ENCODE assay signal across 9 mouse cellular contexts in the genomic region with DNA sequence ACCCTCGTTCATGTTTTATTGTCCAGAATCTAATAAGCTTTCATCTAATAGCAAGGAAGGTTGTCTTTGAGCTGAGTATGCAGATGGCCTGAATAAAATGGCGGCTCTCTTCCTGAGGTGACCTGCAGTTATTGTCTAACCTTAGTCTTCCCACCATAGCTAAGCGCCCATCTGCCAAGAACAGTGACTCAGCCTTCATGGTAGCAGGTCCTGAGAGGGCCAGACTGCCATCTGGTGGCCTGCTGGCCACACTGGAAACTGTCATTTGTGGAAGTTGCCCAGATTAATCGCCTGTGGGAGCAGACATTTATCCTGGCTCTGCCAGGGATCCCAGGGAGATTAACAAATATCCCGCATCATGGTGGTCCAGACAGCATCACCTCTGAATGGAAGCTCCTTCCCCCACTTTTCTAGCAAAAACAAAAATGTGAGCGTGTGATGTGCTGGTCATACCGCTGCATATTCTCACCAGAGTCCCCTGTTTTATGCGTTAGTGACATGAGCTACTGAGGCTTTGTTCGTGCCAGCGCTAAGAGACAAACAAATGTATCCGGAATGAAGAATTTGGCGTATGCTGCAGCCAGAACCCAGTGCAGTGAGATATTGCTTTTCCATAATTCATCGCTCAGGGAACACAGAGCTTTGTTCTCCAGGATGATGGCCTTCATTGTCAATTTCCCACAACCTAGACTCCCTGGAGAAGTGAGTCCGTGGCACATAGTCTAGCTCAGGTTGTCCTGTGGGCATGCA. TPM values are rescaled to one million over a fixed set of nuclear protein-coding genes. Genes with fewer than 3 reads are reported as not detected.
DNase-seq lines count a peak whose midpoint lies in the region; ATAC-seq and TF ChIP-seq lines count a peak whose summit lies in the region.
"Had no signal": no experiment of that assay in that cellular context is flagged by ENCODE, and none has a peak within 500 bp of the region (broad histone marks: within the 10 kb centered on the region; RNA-seq: fewer than 3 reads in every experiment).

No protein-coding gene starts in this region.

- TF ChIP-seq CTCF in CH12.LX (conservative IDR thresholded peaks at IDR 0.05 in 1 of 2, IDR thresholded peaks at IDR 0.05 in 1 of 2; ENCODE audit: low read depth in 2 of 2, low read length in 2 of 2) = peak; percentile 9 to 81; a peak in 2 of 4 replicates
- peak; percentile 85 for TF ChIP-seq CTCF in lung, embryonic 14.5 days (IDR thresholded peaks at IDR 0.05; ENCODE audit: low read depth)

- no peaks in the 10 kb centered on the region for H3K4me1 ChIP-seq in CH12.LX (ENCODE audit: control insufficient read depth in 1 of 2, insufficient read depth in 2 of 2)
- no peaks in the 10 kb centered on the region for H3K4me1 ChIP-seq in lung, embryonic 14.5 days (ENCODE audit: insufficient read depth)

- no peak overlapping the region for H3K27ac ChIP-seq in CH12.LX (ENCODE audit: insufficient read depth, low read depth)
- no peak overlapping the region for H3K27ac ChIP-seq in lung, embryonic 14.5 days (ENCODE audit: low read depth)

- H3K4me2 ChIP-seq in CH12.LX (ENCODE audit: insufficient read depth, low read depth, poor library complexity, severe bottlenecking) = no peak overlapping the region
- H3K4me2 ChIP-seq in lung, embryonic 14.5 days = no peak overlapping the region

- in situ Hi-C loops in CH12.LX (cut with MboI; ENCODE audit: low pct_ligation_motif_present, low pct_unique_long_range_greater_than_20kb, low sequenced_read_pairs) = loop anchor here (10.0 kb wide), 1 partner anchor 54 kb away; the partner anchor contains the start of gene Pink1

- DNase-seq in CH12.LX (ENCODE audit: extremely low read depth) (peak; percentile 33), adipocyte (ENCODE audit: low spot score) (peak; percentile 77)
- DNase-seq in embryo, embryonic 10 days (ENCODE audit: low spot score) = peak; percentile 74
- peak; percentile 43 to 55 for DNase-seq in gastrocnemius, postnatal 4 days (ENCODE audit: low spot score in 2 of 2)
- DNase-seq in kidney, postnatal 14 days = peak; percentile 87
- DNase-seq in lung, embryonic 14.5 days = peak; percentile 82
- DNase-seq in ovary, postnatal 14 days (ENCODE audit: low spot score) = peak; percentile 44

- H3K4me3 ChIP-seq in CH12.LX (replicated peaks in 1 of 3; ENCODE audit: low read depth in 2 of 3, low read length in 2 of 3, poor library complexity in 1 of 3) = no peak overlapping the region
- H3K4me3 ChIP-seq in lung, embryonic 14.5 days (ENCODE audit: low read depth, low read length) = no peak overlapping the region

- no peak for TF ChIP-seq POLR2A in CH12.LX (IDR thresholded peaks at IDR 0.05; ENCODE audit: low read depth, low read length)

- WGBS in lung, embryonic 14.5 days = 46% methylated on average over 14 of the region's 14 CpGs

- H3K36me3 ChIP-seq in CH12.LX (replicated peaks in 1 of 2; ENCODE audit: control insufficient read depth in 1 of 2, insufficient read depth in 1 of 2, low read length in 1 of 2) = no peaks in the 10 kb centered on the region
- H3K36me3 ChIP-seq in lung, embryonic 14.5 days (ENCODE audit: insufficient read depth) = no peaks in the 10 kb centered on the region

- no peak for TF ChIP-seq EP300 in CH12.LX (IDR thresholded peaks at IDR 0.05; ENCODE audit: low read length)

- H3K9ac ChIP-seq in CH12.LX (ENCODE audit: insufficient read depth, low read depth) = no peak overlapping the region
- no peak overlapping the region for H3K9ac ChIP-seq in lung, embryonic 14.5 days

- TF ChIP-seq RAD21 in CH12.LX (IDR thresholded peaks at IDR 0.05; ENCODE audit: low read depth, low read length) = peak; percentile 52

- H3K9me3 ChIP-seq in CH12.LX (replicated peaks; ENCODE audit: low read length) = peaks cover 10% of the 10 kb centered on the region
- H3K9me3 ChIP-seq in lung, embryonic 14.5 days (ENCODE audit: low read depth, low read length) = no peaks in the 10 kb centered on the region

- ATAC-seq in lung, embryonic 14.5 days (ENCODE audit: insufficient read depth) = no peak
- ATAC-seq in inflammation-experienced regulatory T-cells, adult 6 months = no peak

- dilution Hi-C loops in CH12.LX (cut with MboI; ENCODE audit: extremely low pct_ligation_motif_present, extremely low pct_unique_long_range_greater_than_20kb, low sequenced_read_pairs) = no loop called here

- H3K79me2 ChIP-seq in CH12.LX (replicated peaks; ENCODE audit: control insufficient read depth, extremely low read depth, insufficient read depth, poor library complexity, severe bottlenecking) = no peaks in the 10 kb centered on the region

- H3K27me3 ChIP-seq in CH12.LX (replicated peaks) = peaks cover 77% of the 10 kb centered on the region
- H3K27me3 ChIP-seq in lung, embryonic 14.5 days (ENCODE audit: insufficient read depth, low read length) = no peaks in the 10 kb centered on the region

TF ChIP-seq in CH12.LX, 34 proteins besides CTCF, POLR2A, EP300 and RAD21:
- TF ChIP-seq SMC3 (IDR thresholded peaks at IDR 0.05; ENCODE audit: low read depth, low read length) (peak; percentile 79), MAFK (IDR thresholded peaks at IDR 0.05; ENCODE audit: insufficient replicate concordance, low read length) (0 out of 2 replicates have a peak, but pooled peaks have one; percentile 27), TCF12 (IDR thresholded peaks at IDR 0.05; ENCODE audit: low read depth, low read length) (no peak)

RNA-seq across cellular contexts. Expression of gene Cda, which starts 11.5 kb away (rescaled TPM):
- total RNA-seq in CH12.LX (2012; rRNA removed) = not detected in 2 replicates
- total RNA-seq in CH12.LX (2014; rRNA removed) = not detected in 2 replicates
- not detected in 2 replicates for polyA plus RNA-seq in CH12.LX (2012; ENCODE audit: insufficient read length, low read depth)
- 1 to 10 TPM; 2.1 to 2.4 TPM for total RNA-seq in gastrocnemius, postnatal 4 days (2021)
- polyA plus RNA-seq in lung, embryonic 14.5 days (2014; fragmentation: Nextera tagmentation; extraction: Ambion mirVana) = 24.1 and 24.4 TPM in 2 replicates
- polyA plus RNA-seq in inflammation-experienced regulatory T-cells, adult 6 months (2017; shearing (Covaris generic)) = not detected

RNA-seq across cellular contexts. Expression of gene Fam43b, which starts 17.1 kb away (rescaled TPM):
- not detected in 2 replicates for total RNA-seq in CH12.LX (2012; rRNA removed)
- not detected in 2 replicates for total RNA-seq in CH12.LX (2014; rRNA removed)
- not detected in 2 replicates for polyA plus RNA-seq in CH12.LX (2012; ENCODE audit: insufficient read length, low read depth)
- total RNA-seq in gastrocnemius, postnatal 4 days (2021) = not detected
- polyA plus RNA-seq in lung, embryonic 14.5 days (2014; fragmentation: Nextera tagmentation; extraction: Ambion mirVana) = not detected in 2 replicates
- polyA plus RNA-seq in inflammation-experienced regulatory T-cells, adult 6 months (2017; shearing (Covaris generic)) = not detected
- polyA plus RNA-seq: gonadal fat pad, adult 2 months had no signal

RNA-seq across cellular contexts. Expression of gene Pink1, which starts 53.2 kb away (rescaled TPM):
- 7.9 and 10.8 TPM in 2 replicates for total RNA-seq in CH12.LX (2012; rRNA removed)
- total RNA-seq in CH12.LX (2014; rRNA removed) = 7.0 and 7.1 TPM in 2 replicates
- polyA plus RNA-seq in CH12.LX (2012; ENCODE audit: insufficient read length, low read depth) = 5.5 and 7.2 TPM in 2 replicates
- 100 to 1,000 TPM; 170 to 188 TPM for total RNA-seq in gastrocnemius, postnatal 4 days (2021)
- 22.2 and 25.1 TPM in 2 replicates for polyA plus RNA-seq in lung, embryonic 14.5 days (2014; fragmentation: Nextera tagmentation; extraction: Ambion mirVana)
- 10 to 100 TPM in 2 of 3 experiments, 1 to 10 TPM in 1; 6.0 to 24.7 (median 10.8) TPM for polyA plus RNA-seq in inflammation-experienced regulatory T-cells, adult 6 months (2017; shearing (Covaris generic))

RNA-seq across cellular contexts. Expression of gene Mul1, which starts 55.2 kb away (rescaled TPM):
- total RNA-seq in CH12.LX (2012; rRNA removed) (12.3 and 19.7 TPM in 2 replicates), CH12.LX (2014; rRNA removed) (8.8 and 10.2 TPM in 2 replicates)
- polyA plus RNA-seq in CH12.LX (2012; ENCODE audit: insufficient read length, low read depth) = 20.2 and 26.8 TPM in 2 replicates
- total RNA-seq in gastrocnemius, postnatal 4 days (2021) = 10 to 100 TPM; 30.1 to 33.2 TPM
- 16.1 and 18.0 TPM in 2 replicates for polyA plus RNA-seq in lung, embryonic 14.5 days (2014; fragmentation: Nextera tagmentation; extraction: Ambion mirVana)
- polyA plus RNA-seq in inflammation-experienced regulatory T-cells, adult 6 months (2017; shearing (Covaris generic)) = 10 to 100 TPM; 11.9 to 16.6 (median 14.9) TPM

Comparison
In these comparisons a context has a peak if more than half of its experiments do, and no peak if none do; other contexts are left out.
1. DNase-seq: peak in every context shown above with its lines; median percentile 87 in kidney, postnatal 14 days; 82 in lung, embryonic 14.5 days; 77 in adipocyte; 74 in embryo, embryonic 10 days; 49 in gastrocnemius, postnatal 4 days; 44 in ovary, postnatal 14 days; 33 in CH12.LX.
2. RNA of gene Cda, which starts 11.5 kb away (polyA plus RNA-seq): 24.1 to 24.4 TPM in lung, embryonic 14.5 days; not detected in CH12.LX and not detected in inflammation-experienced regulatory T-cells, adult 6 months; every median in the first group is over 10 times any median in the second.